In genomic region chr3:146180986-146181385, GRCm38 (mm10) we compare ENCODE assay signal across 8 mouse cellular contexts. TPM values are rescaled to one million over a fixed set of nuclear protein-coding genes. Genes with fewer than 3 reads are reported as not detected.
DNase-seq lines count a peak whose midpoint lies in the region; ATAC-seq and TF ChIP-seq lines count a peak whose summit lies in the region.

No protein-coding gene starts in this region.

- intact Hi-C loops in left cerebral cortex, adult 2 months (cut with DNase I), result loop anchor here (10.0 kb wide), 1 partner anchor 324 kb away; no protein-coding TSS in a partner anchor

- ATAC-seq in inflammation-experienced regulatory T-cells, adult 6 months, result peak; percentile 30

- no peak overlapping the region for H3K27ac ChIP-seq in left cerebral cortex, adult 2 months

- TF ChIP-seq CTCF in left cerebral cortex, adult 2 months (IDR thresholded peaks at IDR 0.05), result peak; percentile 60

- peak; percentile 77 to 79 for DNase-seq in cerebellum, postnatal 10 days
- DNase-seq in cerebellum, adult 11 months, result no peak
- peak in 1 of 2 experiments; percentile 40 for DNase-seq in left cerebral cortex, adult 2 months (ENCODE audit: extremely low spot score in 1 of 2, low spot score in 2 of 2)
- no peak for DNase-seq in left cerebral cortex, adult 8-10 months (ENCODE audit: low spot score in 2 of 2)
- peak; percentile 82 for DNase-seq in adrenal gland, postnatal 14 days
- peak; percentile 61 to 68 for DNase-seq in lung, postnatal 4 days
- DNase-seq in testis, postnatal 14 days (ENCODE audit: low spot score), result peak; percentile 57

- H3K4me3 ChIP-seq in left cerebral cortex, adult 2 months, result no peak overlapping the region

RNA-seq across cellular contexts. Expression of gene Mcoln2, which starts 31.4 kb away (rescaled TPM):
- not detected for total RNA-seq in left cerebral cortex, adult 2 months (2021)
- not detected for total RNA-seq in left cerebral cortex, adult 8-10 months (2022)
- 0.15 and 3.7 TPM in 2 replicates for total RNA-seq in adrenal gland, postnatal 14 days (2021)
- polyA plus RNA-seq in inflammation-experienced regulatory T-cells, adult 6 months (2017; shearing (Covaris generic)), result 1 to 10 TPM; 3.9 to 8.4 (median 7.9) TPM

RNA-seq across cellular contexts. Expression of gene Lpar3, which starts 39.8 kb away (rescaled TPM):
- under 1 TPM; 0.27 to 0.49 TPM for total RNA-seq in left cerebral cortex, adult 2 months (2021)
- total RNA-seq in left cerebral cortex, adult 8-10 months (2022), result under 1 TPM; 0.24 to 0.60 (median 0.34) TPM
- total RNA-seq in adrenal gland, postnatal 14 days (2021), result 0.30 and 0.41 TPM in 2 replicates
- polyA plus RNA-seq in inflammation-experienced regulatory T-cells, adult 6 months (2017; shearing (Covaris generic)), result under 1 TPM in 1 of 3 experiments, not detected in 2; 0.23 TPM

Comparison
In these comparisons a context has a peak if more than half of its experiments do, and no peak if none do; other contexts are left out.
1. DNase-seq: peak in cerebellum, postnatal 10 days (2 of 2), adrenal gland, postnatal 14 days (single experiment), lung, postnatal 4 days (2 of 2) and testis, postnatal 14 days (single experiment); none in cerebellum, adult 11 months (single experiment) and left cerebral cortex, adult 8-10 months (0 of 2).